Mouse (Mus musculus): Measurements from ENCODE around the gene Prkce. TPM values are rescaled to one million over a fixed set of nuclear protein-coding genes. Genes with fewer than 3 reads are reported as not detected.

The Prkce gene
- total RNA-seq, 2 experiments from 2014 or later = 8.7 TPM

DNA sequence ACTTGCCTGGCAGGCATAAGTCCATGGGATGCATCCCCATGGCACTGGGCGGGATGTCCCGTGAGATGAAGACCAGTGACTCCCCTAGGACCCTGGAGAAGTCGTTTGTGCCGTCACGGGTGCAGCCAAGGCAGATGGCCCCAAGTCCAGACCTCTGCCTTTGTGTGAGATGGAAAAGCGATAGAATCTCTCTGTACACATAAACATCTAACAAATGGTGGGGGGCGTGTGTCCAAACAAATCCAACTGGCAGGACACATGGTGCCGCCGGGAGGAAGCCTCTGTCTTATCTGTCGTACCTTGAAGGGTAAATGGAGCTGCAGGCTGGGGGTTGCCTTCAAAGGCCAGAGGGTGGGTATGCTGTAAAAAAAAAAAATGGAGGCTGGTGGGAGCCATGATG, 384.0 kb downstream of the Prkce start:
- intact Hi-C loops (cut with DNase I; ENCODE audit: low total_unique reads) = no loop called here
- no peak for DNase-seq

DNA sequence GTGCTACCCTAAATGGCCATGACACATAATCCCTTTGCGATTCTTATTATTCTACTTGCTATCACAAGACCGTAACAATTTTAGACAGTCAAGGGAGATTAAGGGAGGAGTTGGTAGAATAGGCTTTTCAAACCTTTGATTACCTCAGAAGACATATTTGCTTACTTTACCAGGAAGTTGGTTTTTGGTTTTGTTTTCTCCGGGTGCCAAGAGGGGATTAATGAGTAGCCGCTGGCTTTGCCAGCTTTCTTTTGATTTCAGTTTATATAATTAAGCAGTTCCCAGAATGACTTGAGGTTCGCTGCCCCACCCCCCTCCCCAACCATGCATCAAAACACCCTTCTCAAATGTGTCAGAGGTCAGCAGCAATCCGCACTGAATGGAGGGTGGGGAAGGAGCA, 384.4 kb downstream of the Prkce start:
- intact Hi-C loops (cut with DNase I; ENCODE audit: low total_unique reads) = no loop called here
- no peak for DNase-seq

DNA sequence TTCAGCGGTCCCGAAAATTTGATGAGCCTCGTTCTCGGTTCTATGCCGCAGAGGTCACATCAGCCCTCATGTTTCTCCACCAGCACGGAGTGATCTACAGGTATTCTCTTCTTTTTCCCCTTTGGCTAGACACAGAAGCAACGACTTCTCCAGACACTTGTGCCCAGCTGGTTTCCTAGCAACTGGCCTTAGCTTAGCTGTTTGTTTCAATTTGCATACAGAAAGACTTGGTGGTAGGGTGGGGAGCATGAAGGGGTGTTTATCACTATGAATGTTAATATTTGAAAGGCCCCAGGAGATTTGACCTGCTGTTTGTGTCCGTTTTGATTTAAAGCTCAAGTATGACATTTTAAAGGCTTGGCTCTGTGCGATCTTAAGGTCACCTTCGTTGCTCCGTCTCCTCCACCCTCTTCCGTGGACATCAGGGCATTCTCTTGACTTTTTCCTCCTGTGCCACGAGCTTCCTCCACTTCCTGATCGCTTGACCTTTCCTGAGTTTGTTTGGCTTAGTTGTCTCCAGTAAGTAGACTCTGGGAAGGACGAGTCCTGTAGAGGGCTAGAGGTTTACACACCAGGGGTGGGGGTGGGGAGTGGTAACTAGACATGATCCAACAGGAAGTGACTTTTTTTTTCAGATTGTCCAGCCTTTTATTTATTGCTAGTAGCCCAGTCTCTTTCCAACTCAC, 391.8 kb downstream of the Prkce start:
- no peak for DNase-seq
- intact Hi-C loops (cut with DNase I; ENCODE audit: low total_unique reads) = no loop called here

DNA sequence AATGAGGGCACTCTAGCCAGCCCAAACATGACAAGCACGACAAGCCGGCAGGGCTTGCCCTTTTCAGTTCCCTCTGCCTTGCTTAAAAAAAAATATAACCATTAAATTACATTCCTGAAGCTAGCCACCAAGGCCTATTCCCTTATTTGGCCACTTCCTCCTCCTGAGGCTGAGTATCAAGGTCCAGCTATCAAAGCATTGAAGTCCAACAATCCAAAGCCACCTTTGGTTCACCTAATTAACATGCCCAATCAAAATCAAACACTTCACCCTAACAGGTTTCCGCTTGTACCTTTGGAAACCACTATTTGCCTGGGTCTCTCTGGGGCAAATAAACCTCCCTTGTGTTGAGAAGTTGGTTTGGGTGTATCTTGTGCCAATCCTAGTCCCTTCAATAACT, 392.9 kb downstream of the Prkce start:
- DNase-seq = no peak
- intact Hi-C loops (cut with DNase I; ENCODE audit: low total_unique reads) = no loop called here

DNA sequence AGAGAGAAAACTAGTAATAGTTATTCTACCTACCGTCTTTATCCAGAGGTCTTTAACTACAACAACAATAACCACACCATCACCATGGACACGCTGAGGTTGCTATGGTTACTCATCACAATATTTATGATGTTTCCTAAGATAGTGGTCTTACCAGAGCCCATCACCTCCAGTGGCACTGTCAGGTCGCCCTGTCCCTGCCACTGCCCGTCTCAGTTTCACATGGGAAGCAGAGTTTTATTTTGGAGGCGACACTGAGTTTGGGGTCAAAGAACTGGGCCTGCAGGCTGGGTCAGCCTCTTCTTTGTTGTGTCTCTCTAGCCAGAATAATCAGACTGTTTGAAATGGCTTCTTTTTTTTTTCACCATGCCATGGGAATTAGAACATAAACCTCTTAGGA, 402.9 kb downstream of the Prkce start:
- intact Hi-C loops (cut with DNase I; ENCODE audit: low total_unique reads) = no loop called here
- DNase-seq = no peak

DNA sequence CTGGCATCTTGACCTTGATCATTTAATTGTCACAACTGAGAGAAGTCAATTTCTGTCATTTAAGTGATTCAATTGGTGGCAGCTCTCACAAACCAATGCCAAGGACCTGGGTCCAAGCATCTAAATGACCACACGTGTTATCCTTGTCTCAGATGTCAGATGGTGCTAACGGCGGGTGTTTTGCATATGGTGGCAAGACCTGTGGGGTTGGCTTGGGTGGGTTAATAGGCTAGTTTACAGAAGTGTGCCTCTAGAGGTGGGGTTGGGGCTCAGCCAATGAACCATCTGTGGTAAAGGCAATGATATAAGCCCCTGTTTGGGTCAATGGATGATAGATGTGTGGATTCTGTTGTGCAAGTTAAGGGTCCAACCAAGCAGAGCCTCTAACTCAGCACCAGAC, 403.7 kb downstream of the Prkce start:
- no peak for DNase-seq
- intact Hi-C loops (cut with DNase I; ENCODE audit: low total_unique reads) = no loop called here

DNA sequence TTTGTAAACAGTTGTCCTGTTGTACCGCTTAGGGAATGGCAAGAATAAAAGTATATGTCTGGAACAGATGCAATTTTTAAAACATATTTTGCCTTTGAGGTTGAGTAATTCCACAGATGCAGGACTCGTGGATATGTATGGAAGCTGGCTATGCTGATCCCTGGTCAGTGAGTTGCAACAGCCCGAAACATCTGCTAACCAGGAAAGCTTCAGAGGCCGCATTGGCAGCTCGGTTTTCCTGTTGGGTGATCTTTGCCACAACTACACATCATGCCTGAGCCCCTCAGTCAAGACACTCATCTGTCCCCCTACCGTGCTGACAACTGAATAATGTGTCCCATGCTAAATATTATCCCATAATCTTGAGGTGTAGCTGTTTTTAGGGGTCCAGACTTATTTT, 404.6 kb downstream of the Prkce start:
- intact Hi-C loops (cut with DNase I; ENCODE audit: low total_unique reads) = no loop called here
- DNase-seq = no peak

DNA sequence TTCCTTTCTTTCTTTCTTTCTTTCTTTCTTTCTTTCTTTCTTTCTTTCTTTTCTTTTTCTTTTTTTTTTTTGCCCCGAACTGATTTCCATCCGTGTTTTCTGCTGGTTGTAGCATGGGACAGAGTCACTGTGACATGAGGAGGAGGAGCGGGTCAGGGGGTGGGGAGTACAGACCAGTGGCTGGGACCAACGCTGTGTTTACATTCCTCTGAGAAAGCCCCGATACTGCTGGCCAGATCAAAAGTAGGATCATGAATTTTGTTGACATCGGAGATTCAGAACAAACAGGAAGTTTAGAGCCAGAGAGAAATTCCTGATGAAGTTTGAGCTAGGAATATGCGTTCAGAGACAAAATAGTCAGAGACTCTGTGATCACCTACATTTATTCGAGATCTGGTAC, 405.0 kb downstream of the Prkce start:
- no peak for DNase-seq
- intact Hi-C loops (cut with DNase I; ENCODE audit: low total_unique reads) = no loop called here

DNA sequence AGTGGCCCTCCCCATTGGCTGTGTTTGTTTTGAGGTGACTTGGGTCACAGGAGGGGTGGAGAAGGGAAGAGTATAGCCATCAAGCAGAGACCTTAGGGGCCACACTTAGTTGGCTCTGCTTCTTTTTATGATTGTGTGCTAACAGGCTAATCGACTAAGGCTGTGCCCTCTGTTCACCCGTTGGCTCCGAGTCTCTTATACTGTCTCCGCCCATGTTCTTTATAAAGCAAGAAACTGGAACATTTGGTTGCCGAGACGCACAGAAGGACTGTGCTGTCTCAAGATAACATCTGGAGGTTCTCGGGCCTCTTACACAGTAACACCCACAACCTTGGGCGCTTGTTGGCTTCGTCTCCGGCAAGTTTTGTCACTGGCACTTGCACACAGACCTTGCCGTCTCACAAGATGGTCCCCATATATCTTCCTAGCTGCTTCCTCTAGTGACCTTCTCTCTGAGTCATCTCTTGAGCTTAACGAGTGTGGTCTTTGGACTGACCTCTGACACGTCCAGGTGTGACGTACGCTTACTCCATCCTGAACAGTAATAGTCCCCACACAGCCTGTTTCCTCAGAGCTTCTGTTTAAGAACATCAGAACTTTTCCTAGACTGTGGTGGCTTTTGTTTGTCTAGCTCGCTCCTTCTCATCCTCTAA, 406.1 kb downstream of the Prkce start:
- DNase-seq = no peak

DNA sequence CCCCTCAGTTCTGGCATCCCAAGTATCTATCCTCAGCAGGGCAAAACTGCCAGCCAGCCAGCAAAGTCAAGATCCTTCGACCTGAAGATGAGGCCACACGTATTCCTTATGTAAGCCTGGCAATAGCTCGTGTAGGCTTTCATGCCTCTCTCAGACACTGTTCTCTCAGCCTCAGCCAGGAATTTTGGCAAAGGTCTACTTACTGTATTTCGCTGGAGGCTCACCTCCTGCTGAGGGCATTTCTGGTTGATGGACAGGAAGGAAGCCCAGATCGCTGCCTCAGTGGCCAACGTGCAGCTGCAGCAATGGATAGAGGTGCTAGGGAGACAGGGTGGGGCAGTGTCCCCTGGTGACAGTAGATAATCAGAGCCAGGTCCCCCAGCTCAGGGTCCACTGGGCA, 413.1 kb downstream of the Prkce start:
- no peak for DNase-seq
- intact Hi-C loops (cut with DNase I; ENCODE audit: low total_unique reads) = no loop called here

More for the DNA sequence above, 406.1 kb downstream of the Prkce start:
- intact Hi-C loops (cut with DNase I; ENCODE audit: low total_unique reads) = no loop called here

DNA sequence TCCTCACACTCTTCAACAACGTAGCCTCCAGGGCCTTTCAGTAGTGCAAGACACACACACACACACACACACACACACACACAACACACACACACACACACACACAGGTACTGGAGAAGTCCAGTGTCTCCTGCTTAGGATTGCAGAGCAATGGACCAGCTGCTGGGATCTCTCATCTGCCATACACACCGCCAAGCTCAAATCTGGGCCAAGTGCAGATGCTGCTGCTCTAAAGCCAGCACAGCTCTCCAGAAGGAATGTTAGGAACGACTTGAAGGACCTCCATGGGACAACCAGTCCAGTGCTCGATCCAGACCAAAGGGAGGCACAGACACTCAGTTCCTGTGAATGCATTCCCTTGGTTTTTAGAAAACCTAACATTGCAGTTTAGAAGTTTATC, 414.8 kb downstream of the Prkce start:
- intact Hi-C loops (cut with DNase I; ENCODE audit: low total_unique reads) = no loop called here
- peak; percentile 68 for DNase-seq

DNA sequence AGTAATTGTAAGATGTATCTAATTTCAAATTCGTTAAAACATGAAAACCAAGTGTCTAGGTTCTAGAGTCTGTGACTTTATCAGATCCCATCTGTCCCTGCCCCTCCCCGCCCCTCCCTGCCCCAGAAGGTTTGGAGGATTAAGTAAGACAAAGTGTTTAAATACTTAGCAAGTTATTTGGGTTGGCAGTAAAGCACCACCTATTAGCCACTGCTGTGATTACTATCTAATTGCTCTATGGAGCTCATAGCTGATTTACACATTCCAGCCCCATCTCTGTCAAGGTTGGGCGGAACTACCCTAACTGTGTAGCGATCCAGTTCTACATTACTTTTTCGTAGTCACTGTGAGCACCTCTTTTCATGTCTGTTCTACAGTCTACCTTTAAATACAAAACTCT, 418.9 kb downstream of the Prkce start:
- no peak for DNase-seq
- intact Hi-C loops (cut with DNase I; ENCODE audit: low total_unique reads) = no loop called here

DNA sequence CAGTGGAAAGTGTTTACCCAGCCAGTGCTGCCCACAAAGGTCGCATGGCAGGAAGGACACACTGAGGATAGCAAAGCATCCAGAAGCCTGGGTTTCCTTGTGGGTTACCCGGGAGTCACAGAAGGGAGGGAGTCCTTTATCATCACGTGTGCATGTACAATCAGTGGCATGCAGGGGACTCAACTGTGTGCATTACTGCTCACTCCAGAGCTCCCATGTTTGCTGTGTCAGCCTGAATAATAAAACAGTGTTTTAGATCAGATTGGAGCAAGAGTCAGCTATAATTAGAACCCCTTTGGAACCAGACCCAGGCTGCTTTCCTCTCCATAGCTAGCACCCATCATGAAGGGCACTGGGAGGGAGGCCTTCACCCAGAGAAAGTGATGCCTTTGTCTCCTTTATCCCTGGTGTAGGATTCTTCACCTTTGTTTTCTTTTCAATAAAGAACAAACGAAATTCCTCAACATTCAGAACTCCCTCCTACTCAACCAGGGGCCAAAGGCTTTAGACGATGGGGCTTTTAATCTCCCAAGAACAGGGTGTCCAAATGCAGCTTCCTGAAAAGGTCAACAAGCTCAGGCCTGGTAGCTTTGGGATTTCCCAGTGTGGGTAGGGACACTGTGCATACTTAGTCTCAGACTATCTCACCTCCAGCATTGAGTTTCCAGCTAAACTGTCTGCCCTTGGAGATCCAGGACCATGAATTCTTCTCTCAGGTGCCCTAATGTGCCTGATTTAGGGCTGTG, 421.3 kb downstream of the Prkce start:
- intact Hi-C loops (cut with DNase I; ENCODE audit: low total_unique reads) = no loop called here

DNA sequence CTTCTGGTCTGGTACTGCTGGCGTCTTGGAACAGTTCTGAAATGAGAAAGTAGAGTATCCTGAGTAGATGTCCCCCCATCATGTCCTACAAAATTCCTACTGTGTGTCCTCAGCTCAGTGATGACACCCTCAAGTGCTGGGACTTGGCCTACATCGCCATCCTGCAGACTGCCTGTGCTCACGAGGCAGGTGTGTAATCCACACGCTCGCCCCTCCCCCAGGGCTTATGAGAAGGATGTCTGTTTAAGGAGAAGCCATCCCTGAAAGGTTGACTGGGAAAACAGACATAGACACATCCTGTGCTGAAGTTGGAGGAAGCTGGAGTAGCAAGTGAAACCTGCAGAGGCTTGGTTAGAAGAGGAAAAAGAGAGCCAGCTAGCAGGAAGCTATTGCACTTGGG, 422.1 kb downstream of the Prkce start:
- intact Hi-C loops (cut with DNase I; ENCODE audit: low total_unique reads) = no loop called here
- no peak for DNase-seq

More for the DNA sequence above, 421.3 kb downstream of the Prkce start:
- DNase-seq = no peak

DNA sequence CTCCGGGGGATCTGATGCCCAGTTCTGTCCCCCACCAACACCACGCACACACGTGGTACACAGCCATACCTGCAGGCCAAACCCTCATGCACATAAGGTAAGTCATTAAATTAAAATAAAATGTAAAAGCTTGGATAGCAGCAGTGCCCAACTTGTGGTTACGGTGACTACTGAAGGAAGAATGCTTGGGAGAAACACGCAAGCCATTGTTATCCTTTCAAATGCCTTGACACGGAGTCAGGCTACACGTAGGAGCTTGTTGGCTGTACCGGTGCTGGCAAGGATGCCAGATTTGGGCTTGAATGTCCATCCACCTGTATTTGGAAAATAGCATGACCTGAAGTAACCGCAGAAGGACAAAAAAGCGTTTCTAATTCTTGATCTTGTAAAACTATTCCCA, 423.7 kb downstream of the Prkce start:
- intact Hi-C loops (cut with DNase I; ENCODE audit: low total_unique reads) = no loop called here
- DNase-seq = no peak

DNA sequence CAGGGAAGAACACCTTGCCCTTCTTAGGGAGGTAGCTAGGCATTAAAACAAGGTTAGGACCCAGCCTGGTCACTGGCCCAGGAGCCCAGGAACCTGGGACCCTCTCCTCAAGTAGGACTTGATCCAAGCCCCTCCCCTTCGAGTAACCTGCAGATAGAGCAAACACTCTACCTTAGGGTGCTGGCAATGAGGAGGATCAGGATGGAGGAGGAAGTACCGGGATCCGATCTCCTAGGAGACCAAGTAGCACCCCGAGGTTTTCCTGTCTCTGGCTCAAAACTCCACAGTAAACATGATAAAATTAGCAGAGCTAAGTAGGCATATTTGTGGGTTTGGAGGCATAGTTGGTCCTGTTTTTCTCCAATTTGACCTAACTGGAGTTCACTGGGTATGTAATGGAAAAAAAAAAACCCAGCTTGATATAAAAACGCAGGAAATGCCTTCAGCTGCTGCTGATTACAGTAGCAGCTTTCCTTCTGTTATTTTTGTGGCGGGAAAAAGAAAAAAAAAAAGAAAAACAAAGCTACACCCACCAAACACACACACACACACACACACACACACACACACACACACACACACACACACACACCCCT, 425.5 kb downstream of the Prkce start:
- no peak for DNase-seq
- intact Hi-C loops (cut with DNase I; ENCODE audit: low total_unique reads) = no loop called here

DNA sequence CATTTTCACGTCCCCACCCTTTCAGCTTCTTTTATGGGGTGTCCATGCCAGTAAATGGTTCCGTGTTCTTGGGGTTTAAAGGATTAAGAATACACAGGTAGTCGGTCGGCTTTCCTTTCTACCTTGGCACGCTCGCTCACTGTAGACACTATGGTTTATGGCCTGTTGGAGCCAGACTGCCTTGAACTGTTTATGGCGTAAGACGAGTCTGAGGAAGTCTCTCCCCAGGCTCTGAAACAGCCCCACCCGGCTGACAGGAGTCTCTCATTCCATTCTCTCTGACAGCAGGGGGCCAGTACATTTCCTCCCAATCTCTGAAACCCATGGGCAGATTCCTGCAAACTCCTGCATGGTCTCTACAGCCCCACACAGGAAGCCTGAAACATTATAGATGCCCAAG, 427.9 kb downstream of the Prkce start:
- intact Hi-C loops (cut with DNase I; ENCODE audit: low total_unique reads) = no loop called here
- no peak for DNase-seq

DNA sequence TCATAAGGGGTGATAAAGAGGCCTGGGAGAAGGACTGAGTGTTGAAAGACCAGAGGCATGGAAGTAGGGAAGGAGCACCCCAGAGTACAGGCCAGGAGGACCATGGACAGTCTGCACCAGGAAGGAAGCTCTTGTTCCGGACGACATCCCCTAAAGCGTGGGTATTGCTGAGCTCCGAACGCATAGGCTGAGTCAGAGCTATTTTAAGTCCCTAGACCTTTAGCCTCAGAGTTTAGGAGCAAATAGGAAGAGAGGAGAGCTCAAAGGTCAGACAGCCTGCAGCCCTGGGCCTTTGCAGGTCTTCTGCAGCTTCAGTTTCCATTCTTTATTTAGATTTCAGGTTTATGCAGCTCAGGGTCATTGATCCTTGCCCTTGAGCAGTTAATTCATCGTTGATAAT, 433.5 kb downstream of the Prkce start:
- no peak for DNase-seq
- intact Hi-C loops (cut with DNase I; ENCODE audit: low total_unique reads) = loop anchor here (5.0 kb wide), 1 partner anchor 146 kb away; no protein-coding TSS in a partner anchor

DNA sequence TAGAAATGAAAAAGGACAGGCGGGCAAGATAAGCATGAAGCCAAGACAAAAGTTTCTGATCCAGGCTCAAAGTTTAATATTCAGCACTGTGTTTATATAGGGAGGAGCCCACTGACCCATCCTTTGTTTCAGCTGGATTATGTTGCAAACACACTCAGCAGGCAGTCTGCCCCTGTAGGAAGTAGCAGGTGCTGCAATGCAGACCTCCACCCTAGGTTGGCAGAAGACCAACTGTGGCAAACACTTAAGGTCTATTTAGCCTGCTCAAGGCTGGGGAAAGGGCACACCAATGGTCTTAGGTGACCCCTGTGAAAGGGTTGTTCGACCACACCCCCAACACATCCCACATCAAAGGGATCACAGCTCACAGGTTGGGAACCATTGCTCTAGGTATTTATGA, 434.3 kb downstream of the Prkce start:
- intact Hi-C loops (cut with DNase I; ENCODE audit: low total_unique reads) = loop anchor here (5.0 kb wide), 1 partner anchor 145 kb away; no protein-coding TSS in a partner anchor

DNA sequence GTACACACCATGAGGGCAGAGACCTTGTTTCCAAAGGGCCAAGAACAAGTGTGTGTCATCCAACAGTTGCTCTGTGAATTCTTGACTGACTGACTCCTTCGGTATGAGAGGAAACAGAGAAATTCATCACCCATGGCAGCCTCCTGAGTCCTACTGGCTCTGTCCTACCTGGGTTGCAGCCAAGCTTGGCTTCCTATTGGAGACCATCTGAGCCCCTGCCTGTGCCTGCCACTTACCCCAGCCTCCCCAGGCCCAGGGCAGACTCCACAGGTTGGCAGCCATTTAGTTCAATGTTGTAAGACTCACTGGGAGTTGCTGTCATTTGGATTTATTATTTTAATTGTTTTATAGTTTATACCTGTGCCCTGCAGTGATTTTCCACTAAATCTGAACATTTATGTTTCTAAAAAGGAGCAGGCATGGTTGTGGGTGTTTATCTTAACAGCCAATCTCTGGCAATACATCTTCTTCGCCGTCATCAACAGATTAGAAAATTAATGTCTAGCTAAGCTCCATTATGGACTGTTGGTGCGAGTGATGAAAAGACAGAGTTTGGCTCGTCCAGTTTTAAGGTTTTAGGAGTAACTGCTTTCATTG, 436.4 kb downstream of the Prkce start:
- intact Hi-C loops (cut with DNase I; ENCODE audit: low total_unique reads) = loop anchor here (5.0 kb wide), 1 partner anchor 143 kb away; no protein-coding TSS in a partner anchor

More for the DNA sequence above, 434.3 kb downstream of the Prkce start:
- DNase-seq = no peak

More for the DNA sequence above, 436.4 kb downstream of the Prkce start:
- no peak for DNase-seq
